Mouse (Mus musculus): ENCODE results near the gene Ppm1g.
"Not testable (repeated sequence)": the region's sequence is repeated elsewhere in the genome, so short reads cannot be mapped to it uniquely, and the experiment has no call there.

Gene Ppm1g

DNA sequence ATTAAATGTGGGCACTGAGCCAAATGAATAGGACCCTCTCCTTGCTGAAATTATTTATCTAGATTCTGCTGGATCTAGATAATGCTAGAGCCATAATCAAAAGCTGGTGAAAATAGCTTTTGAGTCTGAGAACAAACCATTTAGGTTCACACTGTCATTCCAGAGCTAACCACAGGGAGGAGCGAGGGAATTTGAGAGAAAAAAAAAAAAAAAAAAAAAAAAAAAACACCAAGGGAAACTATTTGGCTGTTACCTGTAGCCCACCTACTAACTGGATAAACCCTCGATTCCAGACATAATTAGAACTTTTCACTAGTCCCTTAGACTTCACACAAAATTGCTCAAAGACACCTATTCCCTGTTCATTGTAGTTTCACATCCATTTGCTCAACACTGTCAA is 1.4 kb downstream of the Ppm1g start:
- peak; percentile 30 to 41 for DNase-seq

DNA sequence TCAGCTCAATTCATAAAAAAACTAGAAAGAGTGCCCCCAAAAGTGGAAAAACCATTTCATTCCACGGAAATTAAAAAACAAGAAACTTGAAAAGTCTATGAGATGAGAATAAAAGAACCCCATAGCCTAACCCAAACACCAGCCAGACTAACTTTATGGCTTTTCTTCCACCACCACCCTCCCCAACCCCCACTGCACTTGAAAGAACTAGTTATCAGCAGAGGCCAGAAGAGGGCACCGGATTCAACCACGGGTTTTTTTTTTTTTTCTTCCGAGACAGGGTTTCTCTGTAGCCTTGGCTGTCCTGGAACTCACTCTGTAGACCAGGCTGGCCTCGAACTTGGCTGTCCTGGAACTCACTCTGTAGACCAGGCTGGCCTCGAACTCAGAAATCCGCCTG is 2.2 kb downstream of the Ppm1g start:
- DNase-seq: no peak

DNA sequence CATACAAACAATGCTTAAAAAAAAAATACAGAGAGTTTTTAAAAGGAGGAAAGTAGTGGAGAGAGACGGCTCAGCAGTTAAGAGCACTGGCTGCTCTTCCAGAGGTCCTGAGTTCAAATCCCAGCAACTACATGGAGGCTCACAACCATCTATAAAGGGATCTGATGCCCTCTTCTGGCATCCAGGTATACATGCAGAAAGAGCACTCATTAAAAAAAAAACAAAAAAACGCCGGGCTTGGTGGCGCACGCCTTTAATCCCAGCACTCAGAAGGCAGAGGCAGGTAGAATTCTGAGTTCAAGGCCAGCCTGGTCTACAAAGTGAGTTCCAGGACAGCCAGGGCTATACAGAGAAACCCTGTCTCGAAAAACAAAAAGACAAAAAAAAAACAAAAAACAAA is 3.9 kb downstream of the Ppm1g start:
- DNase-seq: not testable (repeated sequence)

DNA sequence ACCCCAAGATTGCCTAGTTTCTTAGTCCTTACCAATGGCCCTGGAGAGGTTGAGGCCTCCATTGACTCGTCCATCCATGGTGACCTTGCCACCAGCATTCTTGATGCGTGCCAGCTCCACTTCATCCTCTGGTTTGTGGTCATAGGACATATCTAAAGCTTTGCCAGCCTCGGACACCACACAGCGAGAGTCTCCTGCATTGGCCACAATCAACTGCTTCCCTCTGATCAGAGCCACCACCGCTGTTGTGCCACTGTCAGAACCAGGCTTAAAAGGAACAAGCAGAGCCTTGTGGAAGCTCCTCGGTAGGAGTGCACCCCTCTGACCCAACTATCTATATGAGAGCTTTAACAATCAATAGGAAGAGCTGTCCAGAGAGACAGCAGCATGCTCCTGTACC is 16.1 kb downstream of the Ppm1g start:
- DNase-seq: no peak

DNA sequence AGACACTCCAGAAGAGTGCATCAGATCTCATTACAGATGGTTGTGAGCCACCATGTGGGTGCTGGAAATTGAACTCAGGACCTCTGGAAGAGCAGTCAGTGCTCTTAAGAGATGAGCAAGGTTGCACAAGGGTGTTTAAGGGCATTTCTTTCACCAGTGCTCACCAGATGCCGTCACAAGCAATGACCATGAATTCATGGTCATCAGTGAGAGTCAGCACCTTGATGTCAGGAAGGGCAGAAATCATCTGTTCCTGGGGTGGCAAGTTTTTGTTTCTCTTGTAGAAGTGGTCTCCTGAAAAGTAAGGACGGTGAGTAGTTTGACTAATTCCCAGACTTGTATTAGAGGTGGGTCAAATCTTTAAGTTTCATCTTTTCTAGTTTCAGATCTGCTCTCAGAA is 16.6 kb downstream of the Ppm1g start:
- no peak for DNase-seq

DNA sequence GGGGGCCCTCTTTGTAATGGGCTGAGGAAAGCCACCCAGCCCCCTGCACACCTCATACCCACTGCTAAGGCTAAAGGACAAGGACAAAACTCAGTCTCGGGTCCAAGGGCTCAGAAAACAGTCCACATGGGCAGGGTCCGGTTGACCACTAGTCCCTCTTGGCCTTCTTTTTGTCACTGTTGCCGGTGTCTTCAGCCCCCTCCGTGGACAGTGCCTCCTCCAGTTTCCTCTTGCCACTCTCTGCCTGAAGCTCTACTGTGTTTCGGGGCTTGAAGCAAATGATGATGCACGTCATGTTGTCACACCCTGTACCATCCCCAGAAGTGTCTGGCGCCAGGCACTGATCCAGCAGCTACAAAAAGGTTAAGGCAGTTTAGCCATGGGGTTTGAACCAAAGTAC is 17.6 kb downstream of the Ppm1g start:
- no peak for DNase-seq

DNA sequence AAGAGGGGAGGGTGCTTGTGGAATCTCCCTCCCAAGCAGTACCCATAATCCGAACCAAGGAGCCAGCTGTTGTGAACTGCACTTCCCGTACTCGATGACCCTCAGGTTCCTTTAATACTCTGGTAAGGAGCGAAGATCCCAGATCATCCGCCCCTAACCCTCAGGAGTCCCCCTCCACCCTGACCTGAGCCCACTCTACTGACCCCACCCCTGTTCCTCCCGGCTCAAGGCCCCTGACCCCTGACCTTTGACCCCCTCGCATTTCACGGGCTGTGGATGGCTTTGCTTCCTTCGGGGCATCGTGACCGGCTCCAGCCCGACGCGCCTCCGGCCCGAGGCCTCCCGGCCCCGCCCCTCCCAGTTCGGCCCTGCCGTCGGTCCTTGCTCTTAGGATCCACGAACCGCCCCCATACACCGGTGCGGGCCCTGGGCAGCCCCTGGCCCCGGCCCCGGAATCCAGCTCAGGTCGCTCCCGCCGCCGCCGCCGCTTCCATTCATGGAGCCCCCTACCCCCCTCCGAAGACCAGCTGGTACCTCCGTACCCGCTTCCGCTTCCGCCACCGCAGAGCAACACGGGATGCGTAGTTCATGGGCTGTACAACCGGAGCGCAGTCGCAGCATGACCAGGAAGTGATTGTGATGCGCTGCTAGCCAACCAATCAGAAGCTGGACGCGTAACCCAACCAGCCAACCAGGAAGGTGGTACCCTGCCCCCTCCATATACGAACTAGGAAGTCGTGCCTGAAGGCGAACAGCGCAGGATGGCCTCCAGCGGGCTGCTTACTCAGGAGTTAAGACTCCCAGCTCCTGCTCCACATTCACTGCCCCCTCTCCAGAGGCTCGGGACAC is 18.5 kb downstream of the Ppm1g start, which contains the start of gene Zfp513:
Gene Zfp513 (minus strand): TSS at position 562 of the 849 bp plus-strand sequence.
- peak; percentile 94 to 97 for DNase-seq

DNA sequence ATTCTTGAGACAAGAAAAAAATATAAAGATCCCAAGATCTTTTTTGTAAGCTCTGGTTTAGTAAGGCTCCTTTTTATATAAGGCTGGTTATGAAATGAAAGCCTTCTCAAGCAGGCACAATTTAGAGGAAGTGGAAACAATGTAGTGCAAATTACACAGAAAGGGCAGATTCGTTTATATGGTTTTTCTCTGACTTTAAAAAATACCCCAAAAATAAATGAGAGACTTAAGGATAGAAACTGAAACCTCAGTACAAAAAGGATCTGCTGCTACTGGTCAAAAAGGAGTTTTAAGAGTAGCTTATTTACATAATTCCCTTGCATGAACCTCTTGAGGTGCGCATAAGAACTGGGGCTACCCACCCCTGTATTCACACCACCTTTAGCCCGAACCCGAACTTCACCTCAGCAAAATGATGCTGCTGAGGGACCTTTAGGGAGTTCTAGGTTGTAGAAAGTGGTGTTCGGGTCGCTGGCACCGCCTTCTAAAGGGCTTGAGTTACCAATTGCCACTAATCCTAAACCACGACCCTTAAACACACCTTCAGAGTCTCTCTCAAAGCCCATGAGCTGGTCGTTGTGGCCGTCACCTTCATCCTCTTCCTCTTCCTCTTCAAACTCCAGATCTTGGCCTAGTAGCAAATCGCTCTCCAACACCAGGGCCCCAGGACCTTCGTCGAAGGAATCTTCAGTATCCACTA is 19.3 kb downstream of the Ppm1g start:
- no peak for DNase-seq

DNA sequence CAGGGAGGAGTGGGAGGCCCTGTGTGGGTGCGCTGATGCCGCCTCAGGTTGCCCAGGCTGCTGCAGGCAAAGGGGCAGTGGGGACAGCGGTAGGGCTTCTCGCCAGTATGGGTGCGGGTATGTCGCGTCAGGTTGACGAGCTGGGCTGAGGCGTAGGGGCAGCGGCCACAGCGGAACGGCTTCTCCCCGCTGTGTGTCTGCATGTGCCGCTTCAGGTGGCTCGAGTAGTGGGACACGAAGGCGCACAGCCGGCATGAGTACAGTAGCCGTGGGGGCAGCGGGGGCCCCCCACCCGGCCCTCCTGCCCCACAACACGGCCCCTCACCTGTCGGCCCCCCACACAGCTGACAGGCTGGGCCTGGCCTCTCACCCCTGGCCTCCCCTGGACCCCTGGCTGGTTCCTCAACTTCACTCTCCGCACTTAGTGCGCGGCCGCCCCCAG is 20.1 kb downstream of the Ppm1g start:
- DNase-seq: peak; percentile 37 to 54

DNA sequence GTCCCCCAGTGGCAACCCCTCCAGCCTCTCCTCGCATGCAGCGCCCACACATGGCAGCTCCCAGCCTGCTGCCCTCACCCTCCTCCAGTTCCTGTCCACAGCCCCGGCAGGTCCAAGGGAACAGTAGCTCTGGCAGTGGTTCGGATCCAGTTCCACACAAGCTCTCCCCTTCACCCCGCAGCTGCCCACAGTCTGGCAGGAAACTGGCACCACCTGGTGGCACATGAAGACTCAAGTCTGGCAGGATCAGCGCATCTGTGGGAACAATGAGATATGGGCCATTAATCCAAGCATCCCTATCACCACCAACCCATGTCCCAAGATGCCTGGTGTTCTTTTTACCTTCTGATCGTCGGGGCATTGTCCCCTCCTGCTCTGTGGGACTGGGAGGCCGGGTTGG is 20.6 kb downstream of the Ppm1g start:
- DNase-seq: peak; percentile 56 to 68

DNA sequence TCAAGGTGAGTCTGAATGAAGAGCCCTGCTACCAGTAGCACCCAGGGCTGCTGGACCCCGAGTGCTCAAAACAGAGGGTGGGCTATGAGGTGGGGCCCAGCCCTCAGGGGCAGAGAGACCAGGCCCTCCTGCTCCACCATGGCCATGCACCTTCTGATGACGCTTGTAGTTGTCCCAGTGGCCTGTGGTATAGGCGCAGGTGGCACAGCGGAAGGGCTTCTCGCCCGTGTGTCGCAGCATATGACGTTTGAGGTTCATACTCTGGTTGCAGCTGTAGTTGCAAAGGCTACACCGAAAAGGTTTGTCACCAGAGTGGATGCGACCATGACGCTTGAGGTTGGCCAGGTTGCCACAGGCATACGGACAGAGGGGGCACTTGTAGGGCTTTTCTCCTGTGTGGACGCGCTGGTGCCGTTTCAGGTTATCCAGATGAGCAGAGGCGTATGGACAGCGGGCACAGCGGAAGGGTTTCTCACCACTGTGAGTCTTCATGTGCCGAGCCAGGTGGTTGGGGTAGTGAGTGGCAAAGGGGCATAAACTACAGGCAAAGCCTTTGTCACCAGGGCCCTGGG is 21.1 kb downstream of the Ppm1g start:
- DNase-seq: no peak

DNA sequence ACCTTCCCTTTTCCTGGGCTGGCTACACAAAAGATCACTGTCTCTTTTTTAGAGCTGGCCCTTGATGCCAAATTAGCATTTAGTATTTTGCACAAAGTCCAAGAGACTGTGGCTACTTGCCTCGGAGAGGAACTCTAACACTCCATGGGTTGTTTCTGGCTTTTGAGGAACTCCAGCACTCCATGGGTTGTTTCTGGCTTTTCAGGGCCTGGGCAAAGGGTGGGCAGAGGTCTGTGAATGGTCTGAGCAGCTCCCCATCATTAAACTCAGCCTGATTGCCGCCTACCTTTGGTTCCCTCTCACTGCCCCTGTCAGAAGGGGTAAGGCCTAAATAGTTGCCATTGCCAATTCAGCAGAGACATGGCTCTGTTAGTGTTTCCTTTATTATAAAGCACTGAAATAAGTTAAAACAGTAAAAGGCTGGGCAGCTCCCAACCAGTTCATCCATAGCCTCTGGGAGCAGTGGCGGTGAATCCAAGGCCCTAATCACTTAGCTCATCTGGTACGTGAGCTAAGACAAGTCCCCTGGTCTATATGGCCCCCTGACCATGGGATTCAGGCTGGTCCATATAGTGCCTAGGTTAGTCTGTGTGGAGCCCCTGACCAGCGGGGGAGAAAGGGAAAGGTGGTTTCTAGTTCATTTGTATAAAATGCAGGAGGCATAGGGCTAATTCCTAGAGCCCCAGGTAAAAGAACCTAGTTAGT is 21.7 kb downstream of the Ppm1g start:
- no peak for DNase-seq

DNA sequence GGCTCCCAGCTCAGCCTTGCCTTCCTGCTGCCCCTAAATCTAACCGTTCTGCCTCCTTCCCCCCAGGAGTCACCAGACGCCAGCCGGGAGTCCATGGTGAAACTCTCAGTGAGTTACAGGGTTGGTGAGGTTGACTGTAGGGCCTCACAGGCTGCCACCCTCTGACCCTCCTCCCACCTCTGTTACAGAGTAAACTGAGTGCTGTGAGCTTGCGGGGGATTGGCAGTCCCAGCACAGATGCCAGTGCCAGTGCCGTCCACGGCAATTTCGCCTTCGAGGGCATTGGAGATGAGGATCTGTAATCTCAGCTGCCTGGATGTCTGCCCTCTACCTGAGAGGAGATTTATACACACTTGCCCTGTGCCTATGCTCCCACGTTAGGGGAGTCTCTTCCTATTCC is 22.3 kb downstream of the Ppm1g start:
- DNase-seq: no peak

DNA sequence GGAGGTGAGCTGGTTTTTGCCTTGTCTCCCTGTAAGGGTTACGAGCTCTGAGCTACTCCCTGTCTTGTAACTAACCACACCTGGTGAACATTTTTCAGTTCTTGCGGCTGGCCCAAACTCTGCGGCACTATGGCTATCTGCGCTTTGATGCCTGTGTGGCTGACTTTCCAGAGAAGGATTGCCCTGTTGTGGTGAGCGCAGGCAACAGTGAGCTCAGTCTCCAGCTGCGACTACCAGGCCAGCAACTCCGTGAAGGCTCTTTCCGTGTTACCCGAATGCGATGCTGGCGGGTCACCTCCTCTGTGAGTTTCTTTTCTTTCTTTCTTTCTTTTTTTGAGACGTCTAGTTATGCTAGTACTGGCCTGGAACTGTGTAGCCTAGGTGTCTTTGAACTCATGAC is 23.4 kb downstream of the Ppm1g start:
- DNase-seq: no peak

DNA sequence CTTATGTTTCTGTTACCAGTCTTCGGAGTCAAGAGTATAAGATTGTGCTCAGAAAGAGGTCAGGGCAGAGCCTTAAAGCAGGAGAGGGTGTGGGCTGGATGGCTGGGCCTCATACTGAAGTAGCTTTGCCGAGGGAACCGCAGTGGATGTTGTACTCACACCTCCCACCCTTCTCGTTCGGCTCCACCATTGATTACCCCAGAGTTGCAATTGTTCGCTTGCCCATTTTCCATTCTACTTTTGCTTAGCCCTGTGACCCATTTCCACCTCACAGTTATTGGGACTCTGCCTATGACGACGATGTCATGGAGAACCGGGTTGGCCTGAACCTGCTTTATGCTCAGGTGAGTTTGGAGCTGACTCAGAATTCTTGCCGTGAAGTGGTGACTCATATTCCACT is 24.3 kb downstream of the Ppm1g start:
- DNase-seq: no peak

DNA sequence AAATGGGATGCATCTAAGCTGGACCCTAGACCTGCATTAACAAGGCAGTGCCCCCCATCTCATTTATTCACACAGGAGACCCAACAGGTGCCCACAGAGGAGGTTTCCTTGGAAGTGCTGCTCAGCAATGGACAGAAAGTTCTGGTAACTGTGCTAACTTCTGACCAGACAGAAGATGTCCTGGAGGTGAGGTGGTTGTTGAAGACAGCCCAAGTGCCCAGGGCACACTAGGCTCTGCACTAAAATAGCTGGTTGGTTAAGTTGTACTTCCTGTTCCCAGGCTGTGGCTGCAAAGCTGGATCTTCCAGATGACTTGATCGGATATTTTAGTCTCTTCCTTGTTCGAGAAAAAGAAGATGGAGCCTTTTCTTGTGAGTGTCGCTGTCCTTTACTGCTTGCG is 24.8 kb downstream of the Ppm1g start:
- DNase-seq: no peak

DNA sequence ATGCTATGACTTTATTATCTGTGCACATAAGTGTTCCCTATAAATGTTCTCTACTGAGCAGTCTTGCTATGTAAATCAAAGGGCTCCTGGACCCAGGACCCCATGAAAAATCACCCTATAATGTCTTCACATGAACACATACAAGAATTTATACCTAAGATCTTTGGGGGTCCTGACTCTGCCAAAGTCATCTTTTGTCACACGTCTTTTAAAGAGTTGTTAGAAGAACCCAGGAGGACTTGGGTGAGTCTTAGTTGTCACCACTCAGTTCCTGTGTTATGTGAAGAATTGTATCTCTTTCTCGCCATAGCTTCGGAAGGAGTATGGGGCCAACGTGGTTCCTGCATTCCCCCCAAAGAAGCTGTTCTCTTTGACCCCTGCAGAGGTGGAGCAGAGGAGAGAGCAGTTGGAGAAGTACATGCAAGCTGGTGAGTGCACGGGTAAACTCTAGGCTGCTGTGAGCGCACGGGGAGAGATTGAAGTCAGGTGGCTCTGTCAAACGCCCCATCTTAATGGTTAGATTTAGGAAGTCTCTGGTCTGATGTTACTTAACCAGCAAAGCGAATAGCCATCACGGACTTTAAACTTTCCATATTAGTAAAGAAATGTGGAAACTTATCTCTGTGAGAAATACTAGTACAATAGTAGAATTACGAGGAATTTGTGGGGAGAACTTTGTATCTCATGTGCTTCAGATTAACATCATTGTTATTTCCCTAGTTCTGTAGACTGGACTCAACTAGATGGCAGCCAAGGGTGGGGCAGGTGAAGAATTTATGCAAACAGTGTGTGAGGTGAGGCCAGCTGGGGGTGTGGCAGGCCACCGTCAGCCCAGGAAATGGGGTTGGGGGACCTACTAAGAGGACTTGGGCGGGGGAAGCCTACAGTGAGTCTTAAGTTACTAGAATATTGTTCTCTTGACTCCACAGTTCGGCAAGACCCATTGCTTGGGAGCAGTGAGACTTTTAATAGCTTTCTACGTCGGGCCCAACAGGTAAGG is 25.7 kb downstream of the Ppm1g start:
- DNase-seq: no peak

DNA sequence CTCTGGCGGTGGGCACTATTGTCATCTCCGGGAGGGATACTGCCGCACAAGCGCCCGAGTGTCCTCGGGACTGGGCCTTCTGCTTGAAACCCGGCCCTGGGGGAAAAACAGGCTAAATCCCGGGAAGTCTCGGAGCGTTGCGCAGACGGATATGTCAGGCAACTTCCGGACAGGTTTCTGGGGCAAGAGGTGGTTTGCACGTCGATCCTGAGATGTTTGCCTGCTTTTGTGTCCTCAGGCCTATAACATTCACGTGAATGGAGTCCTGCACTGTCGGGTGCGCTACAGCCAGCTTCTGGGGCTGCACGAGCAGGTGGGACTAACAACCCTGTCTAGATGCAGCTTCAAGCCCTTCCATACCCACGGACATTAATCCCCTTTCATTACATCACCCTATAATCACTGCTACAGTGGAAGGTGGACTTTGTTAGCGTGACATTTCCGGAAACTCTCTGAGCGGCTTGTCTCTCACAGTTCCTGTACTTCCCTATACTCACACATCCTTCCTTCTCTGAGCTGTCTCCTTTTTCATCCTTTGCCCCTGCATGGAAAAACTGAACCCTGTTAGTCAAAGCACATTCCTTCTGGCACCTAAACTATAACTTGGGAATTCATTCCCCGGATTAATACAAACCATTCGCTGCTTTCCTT is 26.7 kb downstream of the Ppm1g start:
- DNase-seq: no peak

DNA sequence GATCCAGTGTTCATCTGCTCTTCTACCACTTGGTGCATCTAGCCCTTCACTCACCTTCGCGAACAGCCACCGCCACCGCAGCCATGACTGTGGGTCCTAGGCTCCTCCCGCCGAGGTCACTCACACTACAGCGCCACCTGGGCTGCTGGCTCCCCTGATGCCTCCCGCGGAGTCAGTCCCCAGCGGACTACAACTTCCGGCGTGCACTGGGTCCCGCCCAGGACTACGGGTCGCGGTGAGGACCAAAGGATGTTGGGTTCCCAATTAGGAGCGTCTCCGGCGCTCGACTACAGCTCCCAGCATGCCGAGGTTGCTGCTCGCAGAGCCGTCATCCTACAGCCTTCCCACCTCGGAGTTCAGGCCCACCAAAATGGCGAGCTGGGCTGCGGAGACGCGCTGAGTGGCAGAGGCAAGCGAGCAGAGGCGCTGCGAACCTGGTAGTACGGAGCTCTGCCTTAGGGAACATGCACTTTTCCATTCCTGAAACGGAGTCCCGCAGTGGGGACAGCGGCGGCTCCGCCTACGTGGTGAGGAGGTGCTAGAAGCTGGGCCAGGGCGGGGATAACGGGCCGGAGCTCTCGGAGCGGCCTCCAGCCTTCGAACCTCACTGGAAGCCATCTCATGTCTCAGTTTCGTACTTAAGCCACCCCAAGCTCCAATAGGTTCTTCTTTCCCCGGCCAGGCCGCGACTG is 27.4 kb downstream of the Ppm1g start, which contains the start of the genes Snx17 and Eif2b4:
Gene Snx17 (plus strand): TSS at position 289 of the 692 bp plus-strand sequence.
Gene Eif2b4 (minus strand): TSS at position 492 of the 692 bp plus-strand sequence.
- peak; percentile 99 for DNase-seq
